Mouse (Mus musculus) urinary bladder, adult 18-20 months (tissue): ENCODE measurements around the gene Phldb1.
"Not testable (repeated sequence)": the region's sequence is repeated elsewhere in the genome, so short reads cannot be mapped to it uniquely, and the experiment has no call there.

ENCODE experiments used
- DNase-seq, 2 experiments: peaks; one replicate each; pipeline ENCODE4 v3.0.0; 2022; ENCODE audit warnings: low spot score in 2 of 2, mixed read lengths in 2 of 2

The Phldb1 gene

GRCm38 (mm10) chr9:44734524-44735494 lies at the start of gene Phldb1:
Gene Phldb1, minus strand, starts transcription at chr9:44735198.
- DNase-seq, result peak; percentile 60 to 62

GRCm38 (mm10) chr9:44772750-44773651 lies 38.0 kb upstream of the Phldb1 start:
- DNase-seq, result peak; percentile 75 to 87

DNA sequence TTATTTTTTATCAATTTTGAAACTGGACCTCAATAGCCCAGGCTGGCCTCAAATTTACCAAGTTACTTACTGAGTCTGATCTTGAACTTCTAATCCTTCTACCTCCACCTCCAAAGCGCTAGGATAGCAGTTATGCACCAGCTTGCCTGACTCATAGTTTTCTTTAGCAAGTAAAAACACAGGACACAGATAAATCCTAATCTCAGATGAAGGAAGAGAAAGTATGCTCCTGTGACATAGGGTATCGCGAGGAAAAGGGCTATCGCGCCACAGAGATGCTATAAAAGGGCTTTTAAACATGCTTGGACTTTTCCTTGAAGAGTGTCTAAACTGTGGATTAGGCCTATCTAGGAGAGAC lies 37.4 kb upstream of the Phldb1 start:
- no peak for DNase-seq

GRCm38 (mm10) chr9:44771376-44771775 lies 36.4 kb upstream of the Phldb1 start:
- DNase-seq, result no peak

GRCm38 (mm10) chr9:44768029-44768394 lies 33.0 kb upstream of the Phldb1 start:
- not testable (repeated sequence) for DNase-seq

DNA sequence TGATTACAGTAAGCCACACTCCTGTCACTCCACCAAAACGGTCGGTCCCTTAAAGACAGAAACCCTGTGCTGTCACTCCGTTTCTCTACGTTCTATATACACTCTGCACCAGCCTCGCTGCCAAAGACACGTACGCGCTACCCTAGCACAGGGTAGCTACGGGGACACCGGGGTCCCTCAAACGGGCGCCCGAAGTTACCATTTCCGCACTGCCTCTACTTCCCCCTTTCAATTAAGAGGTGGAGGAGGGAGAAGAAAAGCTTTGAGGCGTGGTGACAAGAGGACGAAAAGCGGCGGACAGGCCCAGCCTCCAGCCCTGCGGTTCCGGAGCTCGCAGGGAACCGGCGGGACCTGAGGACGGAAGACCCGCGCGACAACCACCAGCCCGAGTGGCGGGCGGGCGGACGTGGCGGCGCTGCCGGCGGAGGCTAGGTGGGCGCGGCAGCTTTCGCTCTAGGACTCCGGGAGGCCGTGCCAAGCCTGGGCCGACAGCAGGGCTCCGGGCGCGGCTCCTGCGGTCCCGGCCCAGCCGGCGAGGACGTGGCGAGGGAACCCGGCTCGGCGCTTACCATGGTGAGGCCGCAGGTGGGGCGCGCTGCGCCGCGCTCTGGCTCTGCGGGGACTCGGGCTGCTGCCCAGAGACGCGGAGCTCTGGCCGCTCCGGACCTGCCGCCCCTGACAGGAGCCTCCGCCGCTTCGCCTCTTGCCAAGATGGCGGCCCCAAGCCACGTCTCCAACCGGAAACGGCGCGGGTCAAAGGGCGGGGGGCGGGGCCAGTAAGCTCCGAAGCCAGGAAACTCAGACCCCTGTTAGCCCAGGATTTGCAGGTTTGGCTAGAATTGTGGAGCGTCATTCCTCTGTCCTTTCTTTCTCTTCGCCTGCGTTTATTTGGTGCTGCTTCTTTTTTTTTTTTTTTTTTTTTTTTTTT lies 32.4 kb upstream of the Phldb1 start, which contains the start of the genes Arcn1 and Ift46:
Arcn1 (minus strand) TSS at position 745 of the 928 bp plus-strand sequence.
Ift46 (plus strand) TSS at position 808 of the 928 bp plus-strand sequence.
- DNase-seq, result peak; percentile 75 to 86

DNA sequence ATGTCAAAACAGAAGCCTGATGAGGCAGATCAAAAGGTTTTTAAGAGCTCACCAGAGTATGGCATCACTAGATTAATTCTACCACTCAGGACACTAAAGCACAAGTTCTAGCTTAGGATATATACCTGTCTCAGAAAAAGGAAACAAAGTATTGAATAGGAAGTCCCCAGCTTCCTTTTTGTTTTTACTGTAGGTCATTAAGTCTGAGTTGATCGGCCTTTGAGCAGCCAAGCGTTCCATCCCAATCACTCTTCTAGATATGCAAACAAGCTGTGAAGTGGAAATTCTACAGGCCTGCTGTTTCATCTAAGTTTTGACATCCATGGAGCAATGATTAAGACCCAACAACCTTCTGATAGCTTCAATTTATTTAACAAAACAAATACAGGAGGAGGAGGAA lies 25.9 kb upstream of the Phldb1 start:
- no peak for DNase-seq

GRCm38 (mm10) chr9:44748473-44748872 lies 13.5 kb upstream of the Phldb1 start:
- DNase-seq, result no peak

DNA sequence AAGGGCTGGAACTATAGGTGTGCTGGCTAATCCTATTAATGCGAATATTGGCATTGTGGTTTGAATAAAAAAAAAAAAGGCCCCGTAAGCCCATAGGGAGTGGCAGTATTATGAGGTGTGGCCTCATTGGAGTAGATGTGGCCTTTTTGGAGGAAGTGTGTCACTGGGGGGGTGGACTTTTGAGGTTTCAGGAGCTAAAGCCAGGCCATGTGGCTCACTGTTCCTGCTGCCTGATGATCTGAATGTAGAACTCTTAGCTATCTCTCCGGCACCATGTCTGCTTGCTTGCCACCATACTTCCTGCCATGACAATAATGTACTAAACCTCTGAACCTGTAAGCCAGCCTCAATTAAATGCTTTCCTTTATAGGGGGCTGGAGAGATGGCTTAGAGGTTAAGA lies 12.3 kb upstream of the Phldb1 start:
- DNase-seq, result no peak

- DNase-seq, result no peak
These were observed 11.7 kb upstream of the Phldb1 start for GRCm38 (mm10) chr9:44746666-44747065.

- no peak for DNase-seq
These were observed 10.4 kb upstream of the Phldb1 start for GRCm38 (mm10) chr9:44745371-44745770.

DNA sequence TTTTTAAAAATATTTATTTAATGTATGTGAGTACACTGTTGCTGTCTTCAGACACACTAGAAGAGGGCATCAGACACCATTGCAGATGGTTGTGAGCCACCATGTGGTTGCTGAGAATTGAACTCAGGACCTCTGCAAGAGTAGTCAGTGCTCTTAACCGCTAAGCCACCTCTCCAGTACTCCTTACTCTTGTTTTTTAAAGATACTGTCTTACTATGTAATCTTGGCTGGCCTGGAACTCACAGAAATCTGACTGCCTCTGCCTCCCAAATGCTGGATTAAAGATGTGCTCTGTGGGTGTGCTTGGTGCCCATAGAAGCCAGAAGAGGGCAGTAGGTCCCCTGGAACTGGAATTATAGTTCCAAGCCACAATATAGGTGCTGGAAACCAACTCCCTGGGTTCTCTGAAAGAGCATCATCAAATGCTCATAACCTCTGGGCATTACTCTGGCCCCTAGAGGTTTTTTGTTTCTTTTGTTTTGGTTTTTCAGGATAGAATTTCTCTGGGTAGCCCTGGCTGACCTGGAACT lies 5.7 kb upstream of the Phldb1 start:
- no peak for DNase-seq

- peak in 1 of 2 experiments; percentile 72 for DNase-seq
These were observed 2.4 kb upstream of the Phldb1 start for GRCm38 (mm10) chr9:44737240-44737949.

GRCm38 (mm10) chr9:44736301-44736700 lies 1.3 kb upstream of the Phldb1 start:
- no peak for DNase-seq

- no peak for DNase-seq
These were observed 888 bp upstream of the Phldb1 start for GRCm38 (mm10) chr9:44735886-44736285.

DNA sequence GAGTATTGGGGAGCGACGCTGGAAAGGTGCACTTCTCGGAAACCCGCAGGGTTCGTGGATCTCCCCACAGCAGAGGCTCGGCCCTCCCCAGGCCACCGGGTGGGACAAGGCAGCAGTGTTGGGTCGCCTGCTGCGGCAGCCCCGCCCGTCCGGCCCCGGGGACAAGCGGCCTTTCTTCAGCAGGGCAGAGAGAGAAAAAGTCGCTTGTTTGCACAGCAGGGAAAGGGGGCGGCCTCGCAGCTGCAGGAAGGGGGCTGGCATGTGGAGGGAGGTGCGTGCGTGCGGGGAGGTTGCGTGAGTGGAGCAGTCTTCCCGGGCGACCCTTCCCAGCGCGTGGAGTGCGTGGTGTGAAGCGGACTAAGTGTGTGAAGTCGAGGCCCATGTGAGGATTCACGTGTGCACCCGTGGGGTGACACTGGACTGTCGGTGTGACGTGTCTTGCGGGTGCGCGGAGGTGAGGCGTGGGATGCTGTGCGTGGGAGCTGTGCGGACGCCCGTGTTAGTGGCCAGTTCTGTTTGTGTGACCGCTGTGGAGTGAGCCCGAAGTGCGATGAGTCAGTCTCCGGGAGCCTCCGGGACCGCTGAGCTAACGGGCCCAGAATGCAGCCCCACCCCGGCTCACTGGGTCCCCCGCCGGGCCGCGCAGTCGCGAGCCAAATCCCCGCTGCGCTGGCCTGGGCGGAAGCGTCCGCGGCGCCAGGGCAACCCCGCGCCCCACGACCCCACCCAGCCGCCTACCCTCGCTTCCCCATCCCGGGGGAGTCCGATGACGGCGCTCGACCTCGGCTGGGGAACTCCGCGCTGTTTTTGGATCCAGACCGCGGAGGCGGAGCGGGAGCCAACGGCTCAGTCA lies 1.1 kb downstream of the Phldb1 start:
- peak; percentile 57 to 79 for DNase-seq

- DNase-seq, result no peak
These were observed 2.0 kb downstream of the Phldb1 start for GRCm38 (mm10) chr9:44732921-44733530.

DNA sequence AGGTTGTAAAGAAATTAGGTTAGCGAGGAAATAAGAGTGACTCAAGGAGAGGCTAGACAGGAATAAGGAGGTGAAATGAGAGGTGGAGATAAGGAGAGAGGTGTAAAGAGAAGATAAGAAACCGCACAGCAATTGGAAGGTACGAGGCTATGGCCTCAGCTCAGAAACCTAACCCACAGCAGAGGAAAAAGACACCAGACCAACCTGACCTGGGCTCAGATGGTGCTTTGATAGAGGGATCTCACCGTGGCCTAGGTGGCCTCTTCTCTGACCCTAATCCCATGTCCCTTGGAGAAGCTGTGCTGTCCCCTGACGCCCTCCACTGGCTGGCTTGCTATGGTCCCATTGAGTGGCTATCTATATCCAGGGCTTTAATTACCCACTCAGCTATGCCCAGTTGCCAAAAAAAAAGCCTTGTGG lies 2.9 kb downstream of the Phldb1 start:
- no peak for DNase-seq

DNA sequence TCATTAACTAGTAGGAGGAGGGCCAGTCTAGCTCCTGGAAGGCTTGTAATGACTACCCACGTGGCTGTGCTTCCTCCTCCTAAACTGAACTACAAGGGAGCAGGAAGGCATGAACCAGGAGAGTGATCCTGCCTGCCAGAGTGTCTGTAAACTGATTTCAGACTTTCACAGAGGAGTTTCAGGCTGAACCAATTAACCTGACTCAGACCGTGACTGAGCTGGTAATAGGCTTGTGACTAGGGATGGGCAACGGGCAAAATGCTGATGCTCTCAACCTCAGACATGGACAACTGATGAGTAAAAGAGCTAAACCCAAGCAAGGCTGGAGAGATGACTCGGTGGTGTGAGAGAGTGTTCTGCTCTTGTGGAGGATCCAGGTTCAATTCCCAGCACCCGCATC lies 7.6 kb downstream of the Phldb1 start:
- DNase-seq, result no peak
